Mouse (Mus musculus): ENCODE results near the gene Abl1. TPM values are rescaled to one million over a fixed set of nuclear protein-coding genes. Genes with fewer than 3 reads are reported as not detected.

Gene Abl1
- polyA plus RNA-seq, 1 experiment from 2014 or later: 38.2 TPM

DNA sequence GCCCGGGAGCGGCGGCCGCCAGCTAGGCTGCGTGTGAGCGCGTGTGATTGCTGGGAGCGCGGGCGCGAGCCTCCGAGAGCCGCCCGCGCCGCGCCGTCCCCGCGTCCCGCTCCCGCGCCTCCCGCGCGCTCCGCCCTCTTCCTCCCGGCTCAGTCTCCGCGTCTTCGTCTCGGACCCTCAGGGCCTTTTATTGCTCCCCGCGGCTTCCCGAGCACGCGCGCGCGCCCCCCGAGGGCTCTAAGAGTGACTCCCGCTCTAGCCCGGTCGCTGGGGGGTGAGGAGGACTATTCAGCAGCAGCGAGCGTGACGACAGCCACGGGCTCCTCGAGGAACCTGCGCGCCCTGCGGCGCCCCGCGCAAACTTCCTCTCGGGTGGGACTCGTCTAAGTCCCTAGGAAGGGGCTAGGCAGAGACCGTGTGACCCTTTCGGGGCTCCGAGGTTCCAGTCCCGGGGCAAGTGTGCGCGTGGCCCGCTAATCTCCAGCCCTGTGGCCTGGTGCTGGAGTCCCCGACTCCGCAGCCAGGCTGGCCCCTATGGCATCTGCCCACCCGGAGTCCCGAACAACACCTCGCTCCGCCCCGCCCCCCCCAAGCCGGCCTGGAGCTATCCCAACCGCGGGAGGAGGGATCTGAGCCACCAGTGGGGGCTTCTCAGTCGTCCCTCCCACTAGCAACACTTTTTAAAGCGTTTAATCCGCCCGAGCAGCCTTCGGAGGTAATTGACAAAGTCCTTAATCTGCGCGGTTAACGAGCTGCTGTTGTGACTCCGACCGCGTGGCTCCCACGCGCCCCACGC is 157.9 kb downstream of the Abl1 start, which contains the start of gene Fibcd1:
Fibcd1 (minus strand) TSS at position 110 of the 796 bp plus-strand sequence.
- H3K4me1 ChIP-seq: peaks cover 33% of the 10 kb centered on the region
- WGBS: under 1% methylated on average over 80 of the region's 88 CpGs
- no peaks in the 10 kb centered on the region for H3K9me3 ChIP-seq
- H3K4me3 ChIP-seq: peak within 1 kb of the TSS; percentile 45
- no peak within 1 kb of the TSS for H3K27ac ChIP-seq
- ATAC-seq (ENCODE audit: low FRiP score, low read depth): no peak
- H3K27me3 ChIP-seq (replicated peaks): peaks cover 62% of the 10 kb centered on the region
- peak within 1 kb of the TSS; percentile 93 for H3K4me2 ChIP-seq (replicated peaks)
- H3K9ac ChIP-seq: peak within 1 kb of the TSS; percentile 57
- no peaks in the 10 kb centered on the region for H3K36me3 ChIP-seq

DNA sequence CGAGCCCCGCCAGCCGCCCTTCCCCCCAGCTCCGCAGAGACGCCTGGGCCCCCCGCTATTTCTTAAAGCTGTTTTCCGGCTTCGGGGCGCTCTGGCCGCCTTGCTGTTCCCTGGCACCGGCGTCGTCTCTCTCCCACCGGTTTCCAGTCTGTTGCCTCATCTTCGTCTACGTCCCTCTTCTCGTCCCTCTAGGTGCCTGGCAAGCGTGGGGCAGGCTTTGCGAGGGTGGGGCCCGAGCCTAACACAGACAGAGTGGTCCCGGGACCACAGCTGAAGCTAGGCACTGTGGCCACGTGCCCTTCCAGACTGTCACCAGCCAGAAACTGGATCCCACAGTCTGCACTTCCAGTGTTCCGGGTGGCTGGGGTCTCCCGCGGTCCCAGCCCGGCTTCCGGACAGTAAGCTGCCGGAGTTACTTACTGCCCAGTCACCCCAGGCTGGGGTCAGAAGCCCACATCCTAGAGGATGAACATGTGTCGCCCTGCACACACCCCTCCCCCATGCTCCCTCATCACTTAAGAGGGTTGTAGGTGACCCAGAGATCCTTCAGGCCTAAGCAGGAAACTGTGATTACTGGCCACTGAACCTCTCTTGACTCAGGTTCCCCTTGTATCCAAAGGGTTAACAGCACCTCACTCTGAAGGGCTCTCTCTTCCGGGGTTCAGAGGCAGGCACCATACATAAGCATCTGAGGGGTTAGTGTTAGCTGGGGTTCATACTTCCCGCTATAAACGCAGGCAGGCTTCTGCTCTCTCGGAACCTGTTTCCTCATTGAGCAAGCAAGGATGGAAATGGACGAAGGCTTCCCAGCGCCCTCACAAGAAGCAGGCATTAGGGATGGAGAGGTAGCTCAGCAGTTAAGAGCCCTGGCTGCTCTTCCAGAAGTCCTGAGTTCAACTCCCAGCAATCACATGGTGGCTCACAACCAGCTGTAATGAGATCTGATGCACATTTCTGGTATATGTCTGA is 158.8 kb downstream of the Abl1 start:
- no peak for ATAC-seq (ENCODE audit: low FRiP score, low read depth)
- Histone ChIP-seq H3K4me1 (peaks cover 33% of the 10 kb centered on the region), H3K27me3 (replicated peaks) (peaks cover 57% of the 10 kb centered on the region), H3K4me3 (peak overlapping the region; percentile 45), H3K36me3 (no peaks in the 10 kb centered on the region), H3K4me2 (replicated peaks) (peak overlapping the region; percentile 93), H3K9ac (peak overlapping the region; percentile 57; the same call in 1 of the 2 replicates), H3K9me3 (no peaks in the 10 kb centered on the region), H3K27ac (no peak overlapping the region)
- 3% methylated on average over 35 of the region's 35 CpGs for WGBS

DNA sequence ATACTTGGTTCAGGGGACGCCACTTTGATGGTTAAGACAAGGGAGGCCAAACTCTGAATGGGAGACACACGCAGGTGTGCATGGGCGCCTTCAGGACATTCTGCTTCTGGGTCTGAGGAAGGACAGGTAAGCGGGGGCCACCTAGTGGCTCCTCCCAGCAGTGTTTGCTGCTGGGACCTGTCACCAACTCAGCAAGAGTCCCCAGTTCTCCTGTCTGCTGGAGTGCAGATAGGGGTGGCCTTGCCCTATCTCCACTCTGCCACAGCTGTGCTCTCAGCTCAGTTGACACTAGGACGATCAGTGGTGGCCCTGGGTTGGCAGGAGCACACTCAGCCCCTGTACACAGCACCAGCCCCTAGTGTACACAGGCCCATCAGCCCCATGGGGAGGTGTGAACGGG is 159.7 kb downstream of the Abl1 start:
- H3K4me1 ChIP-seq: peaks cover 33% of the 10 kb centered on the region
- no peaks in the 10 kb centered on the region for H3K36me3 ChIP-seq
- no peak overlapping the region for H3K9ac ChIP-seq
- ATAC-seq (ENCODE audit: low FRiP score, low read depth): no peak
- H3K27me3 ChIP-seq (replicated peaks): peaks cover 53% of the 10 kb centered on the region
- H3K4me2 ChIP-seq (replicated peaks): no peak overlapping the region
- no peak overlapping the region for H3K27ac ChIP-seq
- H3K4me3 ChIP-seq: no peak overlapping the region
- 23% methylated on average over 6 of the region's 6 CpGs for WGBS
- no peaks in the 10 kb centered on the region for H3K9me3 ChIP-seq

DNA sequence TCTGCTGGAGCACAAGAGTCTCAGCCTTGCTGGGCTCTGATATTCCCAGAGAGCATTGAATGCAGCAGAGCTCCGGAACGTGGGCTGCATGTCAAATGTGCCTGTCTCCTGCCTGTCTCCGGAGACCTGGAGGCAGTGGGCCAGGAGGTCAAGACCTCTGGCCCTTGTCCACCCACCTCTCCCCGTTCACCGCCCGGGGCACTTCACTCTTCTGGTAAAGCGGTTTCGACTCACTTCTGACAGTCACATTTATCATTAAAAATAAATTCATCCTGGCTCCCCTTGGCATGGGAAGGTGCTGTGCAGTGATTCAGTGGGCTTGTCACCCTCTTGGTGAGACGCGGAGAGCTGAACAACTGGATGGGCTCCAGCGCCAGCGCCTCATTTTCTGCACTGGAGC is 162.0 kb downstream of the Abl1 start:
- H3K9me3 ChIP-seq: no peaks in the 10 kb centered on the region
- H3K27me3 ChIP-seq (replicated peaks): peaks cover 31% of the 10 kb centered on the region
- no peak for ATAC-seq (ENCODE audit: low FRiP score, low read depth)
- no peaks in the 10 kb centered on the region for H3K36me3 ChIP-seq
- no peak overlapping the region for H3K4me2 ChIP-seq (replicated peaks)
- H3K4me3 ChIP-seq: no peak overlapping the region
- WGBS: 59% methylated on average over 12 of the region's 12 CpGs
- no peak overlapping the region for H3K9ac ChIP-seq
- no peak overlapping the region for H3K27ac ChIP-seq
- peaks cover 30% of the 10 kb centered on the region for H3K4me1 ChIP-seq

Other genes starting within 250 kb of the Abl1 start
- gene Ass1, start 218.2 kb upstream of the Abl1 start, polyA plus RNA-seq (2016; fragmentation: Nextera tagmentation; extraction: Ambion mirVana): 27.3 and 33.0 TPM in 2 replicates
- gene Fubp3, start 115.7 kb upstream of the Abl1 start, polyA plus RNA-seq (2016; fragmentation: Nextera tagmentation; extraction: Ambion mirVana): 80.3 and 86.6 TPM in 2 replicates
- gene Prdm12, start 48.3 kb upstream of the Abl1 start, polyA plus RNA-seq (2016; fragmentation: Nextera tagmentation; extraction: Ambion mirVana): 37.3 and 54.2 TPM in 2 replicates
- 50.5 and 51.3 TPM in 2 replicates for gene Exosc2, start 17.7 kb upstream of the Abl1 start, polyA plus RNA-seq (2016; fragmentation: Nextera tagmentation; extraction: Ambion mirVana)
- 0.15 and 0.16 TPM in 2 replicates for gene Qrfp, start 122.2 kb downstream of the Abl1 start, polyA plus RNA-seq (2016; fragmentation: Nextera tagmentation; extraction: Ambion mirVana)
- gene Fibcd1, start 157.6 kb downstream of the Abl1 start, polyA plus RNA-seq (2016; fragmentation: Nextera tagmentation; extraction: Ambion mirVana): 2.3 and 3.0 TPM in 2 replicates
- gene Lamc3, start 198.9 kb downstream of the Abl1 start, polyA plus RNA-seq (2016; fragmentation: Nextera tagmentation; extraction: Ambion mirVana): 8.8 and 9.1 TPM in 2 replicates